9 mouse cellular contexts compared by ENCODE assay signal in the genomic region with DNA sequence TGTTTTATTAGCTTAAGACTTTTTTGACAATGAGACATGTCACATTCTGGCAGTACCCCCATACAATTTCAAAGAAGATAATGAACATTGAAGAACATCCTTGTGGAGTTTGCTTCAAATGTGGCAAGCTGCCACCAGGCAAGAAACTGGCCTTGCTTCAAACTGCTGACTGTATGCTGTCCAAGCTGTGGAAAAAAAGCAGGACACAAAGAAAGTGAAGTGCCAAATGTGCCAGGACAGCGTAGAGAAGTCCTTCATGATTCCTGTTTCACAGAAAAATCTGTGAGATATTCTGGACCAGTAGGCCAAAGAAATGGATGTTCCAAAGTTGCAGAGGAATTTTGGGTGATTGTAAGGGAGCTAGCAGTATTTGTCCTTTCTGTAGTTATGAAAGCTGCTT. TPM values are rescaled to one million over a fixed set of nuclear protein-coding genes. Genes with fewer than 3 reads are reported as not detected.
DNase-seq lines count a peak whose midpoint lies in the region; ATAC-seq and TF ChIP-seq lines count a peak whose summit lies in the region.
"Had no signal": no experiment of that assay in that cellular context is flagged by ENCODE, and none has a peak within 500 bp of the region (broad histone marks: within the 10 kb centered on the region; RNA-seq: fewer than 3 reads in every experiment).

No protein-coding gene starts in this region.

- no peak overlapping the region for H3K4me3 ChIP-seq in forebrain, postnatal 0 days (ENCODE audit: low read depth, low read length)
- H3K4me3 ChIP-seq in forebrain, embryonic 15.5 days = no peak overlapping the region
- H3K4me3 ChIP-seq in heart, postnatal 0 days (ENCODE audit: low read depth, low read length) = no peak overlapping the region
- no peak overlapping the region for H3K4me3 ChIP-seq in intestine, embryonic 16.5 days (ENCODE audit: low read length)
- H3K4me3 ChIP-seq: lung, embryonic 15.5 days had no signal

- H3K27ac ChIP-seq in forebrain, postnatal 0 days (ENCODE audit: low read depth, low read length) = no peak overlapping the region
- no peak overlapping the region for H3K27ac ChIP-seq in forebrain, embryonic 15.5 days (replicated peaks)
- H3K27ac ChIP-seq in heart, postnatal 0 days (ENCODE audit: low read depth) = peak overlapping the region; percentile 47; the same call in 1 of the 2 replicates
- H3K27ac ChIP-seq in intestine, embryonic 16.5 days (ENCODE audit: low read length) = no peak overlapping the region
- H3K27ac ChIP-seq: lung, embryonic 15.5 days had no signal

- no peak for TF ChIP-seq EP300 in heart, postnatal 0 days (IDR thresholded peaks at IDR 0.05; ENCODE audit: low read depth)

- no peaks in the 10 kb centered on the region for H3K27me3 ChIP-seq in forebrain, postnatal 0 days (ENCODE audit: insufficient read depth, low read length)
- H3K27me3 ChIP-seq in forebrain, embryonic 15.5 days = no peaks in the 10 kb centered on the region
- no peaks in the 10 kb centered on the region for H3K27me3 ChIP-seq in heart, postnatal 0 days (ENCODE audit: control insufficient read depth, insufficient read depth, low read length)
- no peaks in the 10 kb centered on the region for H3K27me3 ChIP-seq in intestine, embryonic 16.5 days (replicated peaks; ENCODE audit: control insufficient read depth, insufficient read depth, low read length)
- H3K27me3 ChIP-seq: lung, embryonic 15.5 days had no signal

- no peak for ATAC-seq in forebrain, postnatal 0 days
- no peak for ATAC-seq in forebrain, embryonic 15.5 days (replicated peaks)
- ATAC-seq in heart, postnatal 0 days (ENCODE audit: insufficient read depth, low read depth) = no peak
- ATAC-seq in intestine, embryonic 16.5 days = no peak

- H3K9ac ChIP-seq in forebrain, postnatal 0 days = no peak overlapping the region
- H3K9ac ChIP-seq in forebrain, embryonic 15.5 days (replicated peaks) = no peak overlapping the region
- H3K9ac ChIP-seq in heart, postnatal 0 days (replicated peaks; ENCODE audit: low read depth, low read length) = no peak overlapping the region
- H3K9ac ChIP-seq in intestine, embryonic 16.5 days (ENCODE audit: low read depth, low read length) = no peak overlapping the region
- H3K9ac ChIP-seq: lung, embryonic 15.5 days had no signal

- peak; percentile 31 for DNase-seq in forebrain, postnatal 0 days
- peak; percentile 30 to 47 for DNase-seq in layer of hippocampus, postnatal 10 days (ENCODE audit: low spot score in 2 of 2)
- DNase-seq in layer of hippocampus, adult 9-10 months (ENCODE audit: low spot score) = no peak
- DNase-seq in adrenal gland, postnatal 10 days = peak; percentile 79
- peak; percentile 49 for DNase-seq in heart, postnatal 0 days (ENCODE audit: low spot score)
- DNase-seq in thymus, adult 18-20 months = no peak

- H3K4me1 ChIP-seq in forebrain, postnatal 0 days (ENCODE audit: insufficient read depth) = no peaks in the 10 kb centered on the region
- peaks cover 8% of the 10 kb centered on the region; the same call in 1 of the 2 replicates for H3K4me1 ChIP-seq in forebrain, embryonic 15.5 days
- peaks cover 4% of the 10 kb centered on the region for H3K4me1 ChIP-seq in heart, postnatal 0 days (ENCODE audit: control insufficient read depth, insufficient read depth)
- H3K4me1 ChIP-seq in intestine, embryonic 16.5 days (ENCODE audit: control insufficient read depth, insufficient read depth, low read length) = no peaks in the 10 kb centered on the region
- H3K4me1 ChIP-seq: lung, embryonic 15.5 days had no signal

- no peaks in the 10 kb centered on the region for H3K9me3 ChIP-seq in forebrain, postnatal 0 days (ENCODE audit: low read length)
- H3K9me3 ChIP-seq in forebrain, embryonic 15.5 days = no peaks in the 10 kb centered on the region
- H3K9me3 ChIP-seq in heart, postnatal 0 days (replicated peaks; ENCODE audit: control insufficient read depth, low read length) = no peaks in the 10 kb centered on the region
- H3K9me3 ChIP-seq in intestine, embryonic 16.5 days (ENCODE audit: control insufficient read depth, low read length) = no peaks in the 10 kb centered on the region
- H3K9me3 ChIP-seq: lung, embryonic 15.5 days had no signal

- WGBS in forebrain, postnatal 0 days = 46% methylated on average over 1 of the region's 1 CpGs
- WGBS in forebrain, embryonic 15.5 days = 56% methylated on average over 1 of the region's 1 CpGs
- 33% methylated on average over 1 of the region's 1 CpGs for WGBS in heart, postnatal 0 days
- WGBS in intestine, embryonic 16.5 days = 84% methylated on average over 1 of the region's 1 CpGs

- H3K36me3 ChIP-seq in forebrain, postnatal 0 days (ENCODE audit: insufficient read depth) = no peaks in the 10 kb centered on the region
- no peaks in the 10 kb centered on the region for H3K36me3 ChIP-seq in forebrain, embryonic 15.5 days
- peaks cover 8% of the 10 kb centered on the region; the same call in 1 of the 2 replicates for H3K36me3 ChIP-seq in heart, postnatal 0 days (replicated peaks; ENCODE audit: control insufficient read depth, insufficient read depth, low read length)
- H3K36me3 ChIP-seq in intestine, embryonic 16.5 days (ENCODE audit: control insufficient read depth, insufficient read depth, low read length) = no peaks in the 10 kb centered on the region
- H3K36me3 ChIP-seq: lung, embryonic 15.5 days had no signal

- TF ChIP-seq CTCF in forebrain, postnatal 0 days (IDR thresholded peaks at IDR 0.05; ENCODE audit: low read depth) = no peak
- TF ChIP-seq CTCF in heart, postnatal 0 days (IDR thresholded peaks at IDR 0.05; ENCODE audit: low read depth) = no peak

- no peak overlapping the region for H3K4me2 ChIP-seq in forebrain, postnatal 0 days (ENCODE audit: low read depth)
- H3K4me2 ChIP-seq in forebrain, embryonic 15.5 days (replicated peaks) = no peak overlapping the region
- no peak overlapping the region for H3K4me2 ChIP-seq in heart, postnatal 0 days (ENCODE audit: low read depth, low read length)
- H3K4me2 ChIP-seq in intestine, embryonic 16.5 days (ENCODE audit: low read depth, low read length) = no peak overlapping the region
- H3K4me2 ChIP-seq: lung, embryonic 15.5 days had no signal

RNA-seq across cellular contexts. Expression of gene Map4, which starts 57.8 kb away (rescaled TPM):
- total RNA-seq in forebrain, postnatal 0 days (2014; rRNA removed) = 226 and 237 TPM in 2 replicates
- polyA plus RNA-seq in forebrain, postnatal 0 days (2015; fragmentation: Nextera tagmentation; extraction: Ambion mirVana) = 158 and 201 TPM in 2 replicates
- 117 and 119 TPM in 2 replicates for polyA plus RNA-seq in forebrain, embryonic 15.5 days (2015; fragmentation: Nextera tagmentation; extraction: Ambion mirVana)
- 100 to 1,000 TPM; 616 to 624 TPM for total RNA-seq in layer of hippocampus, postnatal 10 days (2021)
- 100 to 1,000 TPM in 1 of 2 experiments, 10 to 100 TPM in 1; 83.5 to 132 TPM for total RNA-seq in adrenal gland, postnatal 10 days (2021)
- total RNA-seq in heart, postnatal 0 days (2014; rRNA removed; ENCODE audit: low replicate concordance) = 145 and 172 TPM in 2 replicates
- polyA plus RNA-seq in heart, postnatal 0 days (2015; fragmentation: Nextera tagmentation; extraction: Ambion mirVana) = 50.6 and 54.2 TPM in 2 replicates
- 52.8 and 57.2 TPM in 2 replicates for polyA plus RNA-seq in intestine, embryonic 16.5 days (2015; fragmentation: Nextera tagmentation; extraction: Ambion mirVana)

Comparison
In these comparisons a context has a peak if more than half of its experiments do, and no peak if none do; other contexts are left out.
1. DNase-seq: peak in forebrain, postnatal 0 days (single experiment), layer of hippocampus, postnatal 10 days (2 of 2), adrenal gland, postnatal 10 days (single experiment) and heart, postnatal 0 days (single experiment); none in layer of hippocampus, adult 9-10 months (single experiment) and thymus, adult 18-20 months (0 of 2).